Mouse (Mus musculus): ENCODE data around the gene Plcg2.

Gene Plcg2

GRCm38 (mm10) chr8:117498179-117498914 lies at the start of gene Plcg2:
Gene Plcg2 (plus strand): TSS chr8:117498291.
- peak; percentile 72 for DNase-seq (ENCODE audit: extremely low read depth, insufficient read length, low spot score)

- DNase-seq (ENCODE audit: extremely low read depth, insufficient read length, low spot score): no peak
Measured at GRCm38 (mm10) chr8:117451072-117451471, 47.0 kb upstream of the Plcg2 start.

- no peak for DNase-seq (ENCODE audit: extremely low read depth, insufficient read length, low spot score)
Measured at GRCm38 (mm10) chr8:117453974-117454373, 44.1 kb upstream of the Plcg2 start.

- DNase-seq (ENCODE audit: extremely low read depth, insufficient read length, low spot score): peak; percentile 47
Measured at GRCm38 (mm10) chr8:117454516-117455116, 43.5 kb upstream of the Plcg2 start.

GRCm38 (mm10) chr8:117455701-117456100 lies 42.4 kb upstream of the Plcg2 start:
- no peak for DNase-seq (ENCODE audit: extremely low read depth, insufficient read length, low spot score)

GRCm38 (mm10) chr8:117458440-117458839 lies 39.7 kb upstream of the Plcg2 start:
- DNase-seq (ENCODE audit: extremely low read depth, insufficient read length, low spot score): no peak

- no peak for DNase-seq (ENCODE audit: extremely low read depth, insufficient read length, low spot score)
Measured at GRCm38 (mm10) chr8:117462701-117463284, 35.3 kb upstream of the Plcg2 start.

GRCm38 (mm10) chr8:117464525-117464924 lies 33.6 kb upstream of the Plcg2 start:
- no peak for DNase-seq (ENCODE audit: extremely low read depth, insufficient read length, low spot score)

GRCm38 (mm10) chr8:117465250-117465649 lies 32.8 kb upstream of the Plcg2 start:
- DNase-seq (ENCODE audit: extremely low read depth, insufficient read length, low spot score): peak; percentile 41

GRCm38 (mm10) chr8:117467466-117467865 lies 30.6 kb upstream of the Plcg2 start:
- DNase-seq (ENCODE audit: extremely low read depth, insufficient read length, low spot score): no peak

GRCm38 (mm10) chr8:117469431-117470341 lies 28.4 kb upstream of the Plcg2 start:
- no peak for DNase-seq (ENCODE audit: extremely low read depth, insufficient read length, low spot score)

GRCm38 (mm10) chr8:117470342-117470781 lies 27.7 kb upstream of the Plcg2 start:
- DNase-seq (ENCODE audit: extremely low read depth, insufficient read length, low spot score): no peak

- no peak for DNase-seq (ENCODE audit: extremely low read depth, insufficient read length, low spot score)
Measured at GRCm38 (mm10) chr8:117471174-117471573, 26.9 kb upstream of the Plcg2 start.

GRCm38 (mm10) chr8:117471655-117472054 lies 26.4 kb upstream of the Plcg2 start:
- DNase-seq (ENCODE audit: extremely low read depth, insufficient read length, low spot score): no peak

- no peak for DNase-seq (ENCODE audit: extremely low read depth, insufficient read length, low spot score)
Measured at GRCm38 (mm10) chr8:117472332-117472731, 25.8 kb upstream of the Plcg2 start.

- DNase-seq (ENCODE audit: extremely low read depth, insufficient read length, low spot score): peak; percentile 74
Measured at GRCm38 (mm10) chr8:117474944-117475343, 23.1 kb upstream of the Plcg2 start.

GRCm38 (mm10) chr8:117475819-117476218 lies 22.3 kb upstream of the Plcg2 start:
- DNase-seq (ENCODE audit: extremely low read depth, insufficient read length, low spot score): no peak

- DNase-seq (ENCODE audit: extremely low read depth, insufficient read length, low spot score): no peak
Measured at GRCm38 (mm10) chr8:117478082-117478481, 20.0 kb upstream of the Plcg2 start.

GRCm38 (mm10) chr8:117479996-117480395 lies 18.1 kb upstream of the Plcg2 start:
- no peak for DNase-seq (ENCODE audit: extremely low read depth, insufficient read length, low spot score)

- DNase-seq (ENCODE audit: extremely low read depth, insufficient read length, low spot score): no peak
Measured at GRCm38 (mm10) chr8:117480516-117480915, 17.6 kb upstream of the Plcg2 start.

GRCm38 (mm10) chr8:117481830-117482229 lies 16.3 kb upstream of the Plcg2 start:
- DNase-seq (ENCODE audit: extremely low read depth, insufficient read length, low spot score): no peak
